Mouse (Mus musculus) kidney, adult 2 months (tissue): ENCODE measurements around the gene Capn7.

Experiments
- CTCF ChIP-seq: fragments of 200-500 bp; conservative IDR thresholded peaks from 2 replicates; pipeline ENCODE4 v1.5.1; 2011; ENCODE audit warnings: low read depth, mild to moderate bottlenecking, control low read depth, low read length, moderate library complexity, mixed read lengths; ENCODE audit not compliant: insufficient read depth, insufficient read length
- POLR2A ChIP-seq: fragments of 200-500 bp; IDR thresholded peaks from one replicate; pipeline ENCODE4 v1.6.1; 2011; ENCODE audit warnings: low read depth, low read length, control low read depth

- TF ChIP-seq CTCF, result no peak
- TF ChIP-seq POLR2A, result no peak
Measured at GRCm38 (mm10) chr14:31407208-31407607, 70.8 kb downstream of the Capn7 start.
